Mouse (Mus musculus) liver, embryonic 14.5 days (tissue): Measurements from ENCODE around the gene Cdc14b. TPM values are rescaled to one million over a fixed set of nuclear protein-coding genes. Genes with fewer than 3 reads are reported as not detected.

Source experiments
- ATAC-seq: fragments of 200-750 bp; cut with Nextera tagmentation; 2 replicates; pipeline ENCODE4 v1.8.0; 2017; ENCODE audit warnings: moderate number of reproducible peaks, mild to moderate bottlenecking, moderate library complexity; ENCODE audit not compliant: insufficient read depth
- DNase-seq, 3 experiments: peaks; one replicate each; pipeline ENCODE4 v3.0.0-alpha.2; 2012 to 2013; ENCODE audit warnings: low read depth in 3 of 3, low spot score in 3 of 3
- H3K27ac ChIP-seq: fragments of 300-500 bp; sonication (generic); 2 replicates; pipeline ENCODE4 v1.5.1; 2014; ENCODE audit warnings: moderate library complexity, mild to moderate bottlenecking, control low read depth, inconsistent platforms
- H3K27me3 ChIP-seq: fragments of 300-500 bp; sonication (generic); 2 replicates; pipeline ENCODE4 v1.6.1; 2014; ENCODE audit warnings: mild to moderate bottlenecking, low read length, moderate library complexity; ENCODE audit not compliant: control insufficient read depth, insufficient read depth
- H3K36me3 ChIP-seq: fragments of 300-500 bp; sonication (generic); replicated peaks from 2 replicates; pipeline ENCODE4 v1.6.1; 2014; ENCODE audit warnings: low read depth; ENCODE audit not compliant: control insufficient read depth, insufficient read depth
- H3K4me1 ChIP-seq, 2 experiments: fragments of 200-500 bp in 1 of 2; fragments of 300-500 bp in 1 of 2; sonication (generic) in 1 of 2; replicated peaks; 2 replicates each; pipeline ENCODE4 v1.6.1; 2012 to 2014; ENCODE audit warnings: antibody characterized with exemption in 1 of 2, inconsistent platforms in 1 of 2, low read length in 1 of 2; ENCODE audit not compliant: control insufficient read depth in 2 of 2, insufficient read depth in 2 of 2
- H3K4me2 ChIP-seq: fragments of 300-500 bp; sonication (generic); 2 replicates; pipeline ENCODE4 v1.6.1; 2014; ENCODE audit warnings: low read depth, mild to moderate bottlenecking, control low read depth, moderate library complexity
- H3K4me3 ChIP-seq, 2 experiments: fragments of 200-500 bp in 1 of 2; fragments of 300-500 bp in 1 of 2; sonication (generic) in 1 of 2; 2 replicates each; pipeline ENCODE4 v1.5.1; 2012 to 2014; ENCODE audit warnings: low read depth in 2 of 2, low read length in 2 of 2, mild to moderate bottlenecking in 2 of 2, control low read depth in 1 of 2, inconsistent platforms in 1 of 2, moderate library complexity in 1 of 2; ENCODE audit not compliant: insufficient read depth in 1 of 2
- H3K9ac ChIP-seq: fragments of 300-500 bp; sonication (generic); replicated peaks from 2 replicates; pipeline ENCODE4 v1.6.1; 2014; ENCODE audit warnings: mild to moderate bottlenecking, control low read depth, moderate library complexity
- H3K9me3 ChIP-seq: fragments of 300-500 bp; sonication (generic); 2 replicates; pipeline ENCODE4 v1.6.1; 2016; ENCODE audit warnings: low read length, mixed read lengths; ENCODE audit not compliant: control insufficient read depth
- CTCF ChIP-seq: IDR thresholded peaks from 2 replicates; pipeline ENCODE4 v1.5.1; 2016; ENCODE audit warnings: antibody characterized with exemption, low read depth, control low read depth
- EP300 ChIP-seq: IDR thresholded peaks from 2 replicates; pipeline ENCODE4 v1.6.1; 2016; ENCODE audit warnings: antibody characterized with exemption, low read depth
- whole genome bisulfite sequencing: fragments of 180-500 bp; shearing (Covaris S2); extraction: QIAGEN DNeasy Blood & Tissue Kit; methylation state at CpG from one replicate; pipeline ENCODE4 v1.1.7; 2014; ENCODE audit not compliant: insufficient replicate concordance; 5-methylcytosine and 5-hydroxymethylcytosine counted together
- polyA plus RNA-seq, 2 experiments: library from polyadenylated mRNA; depleted of rRNA in 1 of 2; stranded (reverse) in 1 of 2; unstranded in 1 of 2; fragments of >200 nt; fragmentation: Nextera tagmentation in 1 of 2; extraction: Ambion mirVana in 1 of 2; gene quantifications; 2 replicates each; pipeline versions ENCODE4 v1.2.1 to v1.2.3; 2012 to 2014

Gene Cdc14b
- polyA plus RNA-seq, 2 experiments, result 4.1 to 5.6 TPM

DNA sequence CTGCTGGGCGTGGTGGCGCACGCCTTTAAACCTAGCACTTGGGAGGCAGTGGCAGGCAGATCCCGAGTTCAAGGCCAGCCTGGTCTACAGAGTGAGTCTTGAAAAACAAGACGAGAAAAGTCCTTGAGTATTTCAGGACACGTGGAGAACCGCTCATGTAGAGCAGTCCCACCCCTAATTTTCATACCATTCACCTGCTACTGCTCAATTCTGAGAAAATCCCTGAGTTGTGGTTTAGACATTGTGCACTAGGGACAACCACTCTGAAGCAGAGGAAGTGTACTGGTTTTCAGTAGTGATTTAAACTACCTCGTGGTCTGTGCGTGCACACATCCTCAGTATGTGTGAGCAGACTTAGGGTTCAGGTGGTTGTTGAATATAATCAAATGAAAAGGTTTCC is 89.5 kb downstream of the Cdc14b start:
- Histone ChIP-seq H3K9me3 (no peaks in the 10 kb centered on the region), H3K4me1 (peaks cover 0 to 5% of the 10 kb centered on the region in 2 experiments; a peak in 1 of 4 replicates), H3K36me3 (no peaks in the 10 kb centered on the region), H3K27me3 (no peaks in the 10 kb centered on the region), H3K4me3 (no peak overlapping the region), H3K9ac (no peak overlapping the region), H3K4me2 (no peak overlapping the region), H3K27ac (no peak overlapping the region)
- TF ChIP-seq CTCF, result no peak
- no peak for TF ChIP-seq EP300
- ATAC-seq, result no peak
- no peak for DNase-seq
- 68% methylated on average over 9 of the region's 9 CpGs for WGBS

DNA sequence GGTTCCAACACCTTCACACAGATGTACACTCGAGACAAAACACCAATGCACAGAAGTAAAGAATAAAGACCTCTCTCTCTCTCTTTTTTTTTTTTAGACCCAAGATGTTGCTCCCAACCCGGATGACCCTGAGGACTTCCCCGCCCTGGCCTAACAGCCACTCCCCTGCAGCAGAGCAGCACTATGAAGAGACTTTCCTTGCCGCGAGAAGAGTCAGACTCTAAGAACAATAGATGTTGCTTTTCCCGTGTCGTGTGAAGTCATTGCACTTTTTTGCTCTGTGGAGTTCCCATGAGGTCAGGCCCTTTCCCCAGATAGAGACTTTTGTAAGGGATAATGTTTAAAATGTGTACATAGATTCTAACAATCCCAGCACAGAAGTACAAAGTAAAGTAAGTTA is 89.9 kb downstream of the Cdc14b start:
- H3K4me3 ChIP-seq, result no peak overlapping the region
- H3K27me3 ChIP-seq, result no peaks in the 10 kb centered on the region
- no peak overlapping the region for H3K9ac ChIP-seq
- no peak for TF ChIP-seq CTCF
- no peak for TF ChIP-seq EP300
- H3K4me1 ChIP-seq, result peaks cover 0 to 5% of the 10 kb centered on the region in 2 experiments; a peak in 1 of 4 replicates
- ATAC-seq (no peak), DNase-seq (no peak)
- H3K36me3 ChIP-seq, result no peaks in the 10 kb centered on the region
- no peaks in the 10 kb centered on the region for H3K9me3 ChIP-seq
- no peak overlapping the region for H3K27ac ChIP-seq
- no peak overlapping the region for H3K4me2 ChIP-seq
- 72% methylated on average over 7 of the region's 7 CpGs for WGBS

DNA sequence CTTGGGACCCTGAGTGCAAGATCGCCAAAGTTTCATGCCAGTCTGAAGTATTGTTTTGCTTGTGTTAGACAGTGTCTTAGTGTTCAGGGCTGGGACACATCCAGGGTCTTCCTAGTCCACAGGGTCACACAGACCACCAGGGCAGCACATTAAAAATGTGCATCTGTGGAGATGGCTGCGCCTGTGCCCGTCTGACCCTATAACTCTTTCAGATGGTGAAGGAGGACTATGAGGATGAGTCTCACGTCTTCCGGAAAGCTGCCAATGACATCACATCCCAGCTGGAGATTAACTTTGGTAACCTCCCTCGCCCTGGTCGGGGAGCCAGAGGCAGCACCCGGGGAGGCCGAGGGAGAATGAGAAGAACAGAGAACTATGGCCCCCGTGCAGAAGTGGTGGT is 90.7 kb downstream of the Cdc14b start:
- ATAC-seq, result no peak
- Histone ChIP-seq H3K36me3 (no peaks in the 10 kb centered on the region), H3K4me2 (no peak overlapping the region), H3K9me3 (no peaks in the 10 kb centered on the region), H3K4me3 (no peak overlapping the region), H3K4me1 (peaks cover 0 to 5% of the 10 kb centered on the region in 2 experiments; a peak in 1 of 4 replicates), H3K27ac (no peak overlapping the region), H3K27me3 (no peaks in the 10 kb centered on the region), H3K9ac (no peak overlapping the region)
- DNase-seq, result no peak
- 72% methylated on average over 10 of the region's 10 CpGs for WGBS
- no peak for TF ChIP-seq EP300
- TF ChIP-seq CTCF, result no peak

DNA sequence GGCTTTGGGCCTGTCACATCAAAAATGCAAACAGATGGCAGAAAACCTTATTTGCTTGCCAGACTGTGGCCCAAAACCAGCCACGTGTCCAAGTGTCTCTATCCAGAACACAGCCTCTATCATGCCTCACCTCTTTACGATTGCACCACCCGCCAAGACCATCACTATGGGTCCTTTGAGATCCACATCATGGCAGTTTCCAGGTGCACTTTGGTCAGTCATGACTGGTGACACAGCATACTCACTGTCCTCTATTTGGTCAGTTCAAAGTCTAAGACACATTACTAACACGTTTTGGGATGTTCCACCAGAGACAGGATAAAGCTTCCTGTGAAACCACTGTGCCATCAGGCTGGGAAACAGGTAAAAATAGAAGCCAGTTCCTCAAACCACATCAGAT is 91.5 kb downstream of the Cdc14b start:
- DNase-seq, result no peak
- 63% methylated on average over 4 of the region's 4 CpGs for WGBS

DNA sequence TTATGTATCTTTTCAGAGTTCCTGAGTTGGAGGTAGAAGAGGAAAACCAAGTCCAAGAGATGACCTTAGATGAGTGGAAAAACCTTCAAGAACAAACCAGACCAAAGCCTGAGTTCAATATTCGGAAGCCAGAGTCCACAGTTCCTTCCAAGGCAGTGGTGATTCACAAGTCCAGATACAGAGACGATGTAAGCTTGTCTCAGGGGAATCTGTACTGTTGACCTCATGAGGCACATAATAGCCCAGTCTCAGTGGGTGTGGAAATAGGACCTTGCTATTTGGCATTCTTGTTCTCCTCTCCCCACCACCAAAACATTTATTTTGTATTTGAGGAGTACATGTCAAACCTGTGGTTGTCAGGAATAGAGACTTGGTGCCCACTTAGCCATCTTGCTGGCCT is 93.0 kb downstream of the Cdc14b start:
- TF ChIP-seq EP300 (no peak), CTCF (no peak)
- Histone ChIP-seq H3K27me3 (no peaks in the 10 kb centered on the region), H3K9me3 (no peaks in the 10 kb centered on the region), H3K4me1 (peaks cover 0 to 5% of the 10 kb centered on the region in 2 experiments; a peak in 1 of 4 replicates), H3K4me2 (no peak overlapping the region), H3K9ac (no peak overlapping the region), H3K4me3 (no peak overlapping the region), H3K36me3 (no peaks in the 10 kb centered on the region), H3K27ac (no peak overlapping the region)
- ATAC-seq, result no peak
- DNase-seq, result no peak
- WGBS, result 58% methylated on average over 2 of the region's 2 CpGs

More for the DNA sequence above, 91.5 kb downstream of the Cdc14b start:
- Histone ChIP-seq H3K27ac (no peak overlapping the region), H3K4me2 (no peak overlapping the region), H3K36me3 (no peaks in the 10 kb centered on the region), H3K9ac (no peak overlapping the region), H3K9me3 (no peaks in the 10 kb centered on the region), H3K4me3 (no peak overlapping the region), H3K27me3 (no peaks in the 10 kb centered on the region), H3K4me1 (peaks cover 0 to 5% of the 10 kb centered on the region in 2 experiments; a peak in 1 of 4 replicates)
- no peak for ATAC-seq
- TF ChIP-seq CTCF (no peak), EP300 (no peak)
